Mouse (Mus musculus) cerebellum, postnatal 10 days (tissue): Measurements from ENCODE around the gene Nhsl2.
A peak's percentile ranks its signal among the peaks of the same experiment; 100 is the strongest.

Source experiments
- DNase-seq, 2 experiments: peaks; one replicate each; pipeline ENCODE4 v3.0.0; 2021; ENCODE audit warnings: mixed read lengths in 2 of 2

The Nhsl2 gene

GRCm38 (mm10) chrX:101902597-101902996, 53.4 kb downstream of the Nhsl2 start:
- DNase-seq = no peak

GRCm38 (mm10) chrX:101907301-101907700, 58.1 kb downstream of the Nhsl2 start:
- DNase-seq = no peak

- peak; percentile 32 to 68 for DNase-seq
Observed at GRCm38 (mm10) chrX:101929131-101929530, 79.9 kb downstream of the Nhsl2 start.

GRCm38 (mm10) chrX:101930301-101930700, 81.1 kb downstream of the Nhsl2 start:
- DNase-seq = peak; percentile 31 to 55

- no peak for DNase-seq
Observed at GRCm38 (mm10) chrX:101931016-101931415, 81.8 kb downstream of the Nhsl2 start.

GRCm38 (mm10) chrX:101932244-101932643, 83.1 kb downstream of the Nhsl2 start:
- DNase-seq = peak; percentile 88 to 91

GRCm38 (mm10) chrX:101933346-101933745, 84.2 kb downstream of the Nhsl2 start:
- DNase-seq = no peak

GRCm38 (mm10) chrX:101935291-101935840, 86.2 kb downstream of the Nhsl2 start:
- DNase-seq = no peak

- DNase-seq = no peak
Observed at GRCm38 (mm10) chrX:101939486-101939885, 90.3 kb downstream of the Nhsl2 start.

GRCm38 (mm10) chrX:101942461-101942896, 93.3 kb downstream of the Nhsl2 start:
- DNase-seq = peak; percentile 85 to 89

GRCm38 (mm10) chrX:101943743-101944142, 94.6 kb downstream of the Nhsl2 start:
- no peak for DNase-seq

- DNase-seq = no peak
Observed at GRCm38 (mm10) chrX:101944761-101945330, 95.7 kb downstream of the Nhsl2 start.

- DNase-seq = no peak
Observed at GRCm38 (mm10) chrX:101952436-101952835, 103.3 kb downstream of the Nhsl2 start.

- DNase-seq = no peak
Observed at GRCm38 (mm10) chrX:101953256-101953655, 104.1 kb downstream of the Nhsl2 start.

- peak; percentile 87 to 88 for DNase-seq
Observed at GRCm38 (mm10) chrX:101953787-101954491, 104.8 kb downstream of the Nhsl2 start.

GRCm38 (mm10) chrX:101954492-101954851, 105.3 kb downstream of the Nhsl2 start:
- no peak for DNase-seq

GRCm38 (mm10) chrX:101961848-101962247, 112.7 kb downstream of the Nhsl2 start:
- DNase-seq = no peak

- DNase-seq = no peak
Observed at GRCm38 (mm10) chrX:101963711-101964110, 114.5 kb downstream of the Nhsl2 start.

- DNase-seq = no peak
Observed at GRCm38 (mm10) chrX:101973028-101973427, 123.8 kb downstream of the Nhsl2 start.

- no peak for DNase-seq
Observed at GRCm38 (mm10) chrX:101976931-101977330, 127.7 kb downstream of the Nhsl2 start.

GRCm38 (mm10) chrX:101978861-101979260, 129.7 kb downstream of the Nhsl2 start:
- DNase-seq = peak in 1 of 2 experiments; percentile 13

GRCm38 (mm10) chrX:101979267-101979666, 130.1 kb downstream of the Nhsl2 start:
- peak in 1 of 2 experiments; percentile 19 for DNase-seq

- peak; percentile 31 to 41 for DNase-seq
Observed at GRCm38 (mm10) chrX:101980586-101980985, 131.4 kb downstream of the Nhsl2 start.

GRCm38 (mm10) chrX:101981450-101981849, 132.3 kb downstream of the Nhsl2 start:
- DNase-seq = peak; percentile 18 to 27
